In the genomic region with DNA sequence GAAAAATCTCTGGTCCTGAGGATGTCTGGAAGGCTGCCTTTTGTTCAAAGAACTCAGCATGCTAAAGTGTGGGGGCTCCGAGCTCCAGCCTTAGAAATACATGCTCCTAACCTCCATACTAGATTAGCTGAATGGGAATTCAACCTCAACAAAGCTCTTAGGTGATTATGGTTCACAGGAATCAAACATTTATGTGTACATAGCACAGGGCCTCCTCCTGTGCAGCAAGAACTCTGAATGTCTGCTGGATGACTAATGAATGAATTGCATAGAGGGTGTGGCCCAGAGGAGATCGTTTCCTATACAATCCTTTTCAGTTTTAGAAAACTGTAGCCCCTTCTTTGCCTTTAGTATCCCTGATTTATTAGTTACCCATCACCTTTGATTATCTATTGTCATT, we compare ENCODE assay signal across 24 mouse cellular contexts.
A peak's percentile ranks its signal among the peaks of the same experiment; 100 is the strongest.
DNase-seq lines count a peak whose midpoint lies in the region; ATAC-seq and TF ChIP-seq lines count a peak whose summit lies in the region.
"Had no signal": no experiment of that assay in that cellular context is flagged by ENCODE, and none has a peak within 500 bp of the region (broad histone marks: within the 10 kb centered on the region; RNA-seq: fewer than 3 reads in every experiment).

No protein-coding gene starts in this region.

- ATAC-seq in forebrain, embryonic 11.5 days (replicated peaks; ENCODE audit: low FRiP score) = 0 out of 2 replicates have a peak, but pooled peaks have one; percentile 24
- no peak for ATAC-seq in forebrain, embryonic 16.5 days
- ATAC-seq in stomach, embryonic 14.5 days (ENCODE audit: insufficient number of reproducible peaks, insufficient read depth, low FRiP score, low read depth) = peak; percentile 85
- ATAC-seq: hindbrain, postnatal 0 days; liver, postnatal 0 days had no signal

- no peak for TF ChIP-seq EP300 in ES-Bruce4 (IDR thresholded peaks at IDR 0.05; ENCODE audit: insufficient read depth, low read depth, low read length)

- 25% methylated on average over 2 of the region's 2 CpGs for WGBS in forebrain, embryonic 11.5 days
- 8% methylated on average over 2 of the region's 2 CpGs for WGBS in forebrain, embryonic 16.5 days
- WGBS in stomach, embryonic 14.5 days = 40% methylated on average over 2 of the region's 2 CpGs

- H3K9ac ChIP-seq in forebrain, embryonic 11.5 days (ENCODE audit: low read length) = no peak overlapping the region
- H3K9ac ChIP-seq in forebrain, embryonic 16.5 days (replicated peaks; ENCODE audit: low read depth, low read length) = no peak overlapping the region
- 0 out of 2 replicates have a peak overlapping the region, but pooled peaks have one; percentile 50 for H3K9ac ChIP-seq in ES-Bruce4 (ENCODE audit: low read depth, poor library complexity, severe bottlenecking)
- H3K9ac ChIP-seq in stomach, embryonic 14.5 days (replicated peaks; ENCODE audit: low read depth, low read length) = no peak overlapping the region
- H3K9ac ChIP-seq: embryonic facial prominence, embryonic 13.5 days; heart, embryonic 12.5 days; limb, embryonic 12.5 days; liver, postnatal 0 days; neural tube, embryonic 12.5 days had no signal

- H3K27me3 ChIP-seq in forebrain, embryonic 11.5 days (ENCODE audit: control insufficient read depth, insufficient read depth, low read length) = no peaks in the 10 kb centered on the region
- H3K27me3 ChIP-seq in forebrain, embryonic 16.5 days (replicated peaks; ENCODE audit: control insufficient read depth, insufficient read depth, low read length) = no peaks in the 10 kb centered on the region
- H3K27me3 ChIP-seq in ES-Bruce4 (ENCODE audit: control insufficient read depth, insufficient read depth, low read length, poor library complexity, severe bottlenecking) = no peaks in the 10 kb centered on the region
- H3K27me3 ChIP-seq in stomach, embryonic 14.5 days (ENCODE audit: control insufficient read depth, insufficient read depth, low read length) = no peaks in the 10 kb centered on the region
- H3K27me3 ChIP-seq: embryonic facial prominence, embryonic 13.5 days; heart, embryonic 12.5 days; limb, embryonic 12.5 days; neural tube, embryonic 12.5 days had no signal

- no peaks in the 10 kb centered on the region for H3K4me1 ChIP-seq in forebrain, embryonic 11.5 days (replicated peaks; ENCODE audit: control insufficient read depth, insufficient read depth, low read length)
- H3K4me1 ChIP-seq in forebrain, embryonic 16.5 days (replicated peaks; ENCODE audit: control insufficient read depth, insufficient read depth, low read length) = no peaks in the 10 kb centered on the region
- peaks cover 8% of the 10 kb centered on the region for H3K4me1 ChIP-seq in ES-Bruce4 (ENCODE audit: control insufficient read depth, insufficient read depth, low read length)
- 0 out of 2 replicates have a peak, but pooled peaks cover 10% of the 10 kb centered on the region for H3K4me1 ChIP-seq in stomach, embryonic 14.5 days (ENCODE audit: control insufficient read depth, insufficient read depth, low read length)
- H3K4me1 ChIP-seq: embryonic facial prominence, embryonic 13.5 days; neural tube, embryonic 12.5 days had no signal

- H3K36me3 ChIP-seq in forebrain, embryonic 11.5 days (ENCODE audit: control insufficient read depth, insufficient read depth, low read length) = no peaks in the 10 kb centered on the region
- H3K36me3 ChIP-seq in forebrain, embryonic 16.5 days (ENCODE audit: control insufficient read depth, insufficient read depth) = no peaks in the 10 kb centered on the region
- H3K36me3 ChIP-seq in ES-Bruce4 (ENCODE audit: control insufficient read depth, insufficient read depth, low read length, poor library complexity, severe bottlenecking) = peaks cover 14% of the 10 kb centered on the region; the same call in 1 of the 2 replicates
- no peaks in the 10 kb centered on the region for H3K36me3 ChIP-seq in stomach, embryonic 14.5 days (ENCODE audit: control insufficient read depth, insufficient read depth, low read length)
- H3K36me3 ChIP-seq: embryonic facial prominence, embryonic 13.5 days; heart, embryonic 12.5 days; limb, embryonic 12.5 days; neural tube, embryonic 12.5 days had no signal

- H3K27ac ChIP-seq in forebrain, embryonic 11.5 days (ENCODE audit: low read depth, low read length) = no peak overlapping the region
- H3K27ac ChIP-seq in forebrain, embryonic 16.5 days (ENCODE audit: low read length) = no peak overlapping the region
- H3K27ac ChIP-seq in ES-Bruce4 (ENCODE audit: insufficient read depth, low read length) = peak overlapping the region; percentile 71
- peak overlapping the region; percentile 2; the same call in 1 of the 2 replicates for H3K27ac ChIP-seq in stomach, embryonic 14.5 days (ENCODE audit: low read length)
- H3K27ac ChIP-seq: embryonic facial prominence, embryonic 13.5 days; hindbrain, postnatal 0 days; kidney, postnatal 0 days; layer of hippocampus, adult 2 months; limb, embryonic 12.5 days; neural tube, embryonic 12.5 days had no signal

- no peak for DNase-seq in forebrain, embryonic 11.5 days (ENCODE audit: low spot score)
- DNase-seq in ZHBTc4 (ENCODE audit: low read depth, low spot score) = peak; percentile 48
- DNase-seq in embryo, embryonic 10.5 days (ENCODE audit: low spot score) = no peak
- DNase-seq in spleen, postnatal 14 days (ENCODE audit: low spot score in 2 of 2) = no peak
- no peak for DNase-seq in left cerebral cortex, adult 8-10 months (ENCODE audit: low spot score in 2 of 2)
- DNase-seq: adrenal gland, postnatal 14 days; cerebellum, adult 2 months; cerebellum, postnatal 25 days; embryo, embryonic 11 days; heart, postnatal 10 days; kidney, adult 2 months; liver, postnatal 0 days; midbrain, embryonic 14.5 days had no signal

- H3K9me3 ChIP-seq in forebrain, embryonic 11.5 days (ENCODE audit: control insufficient read depth, low read length) = no peaks in the 10 kb centered on the region
- H3K9me3 ChIP-seq in forebrain, embryonic 16.5 days (ENCODE audit: control insufficient read depth, low read length) = no peaks in the 10 kb centered on the region
- H3K9me3 ChIP-seq in ES-Bruce4 (replicated peaks; ENCODE audit: control insufficient read depth, insufficient read depth, low read length, poor library complexity, severe bottlenecking) = peaks cover 18% of the 10 kb centered on the region
- H3K9me3 ChIP-seq in stomach, embryonic 14.5 days (ENCODE audit: control insufficient read depth, low read depth, low read length) = no peaks in the 10 kb centered on the region
- H3K9me3 ChIP-seq: embryonic facial prominence, embryonic 13.5 days; heart, embryonic 12.5 days; limb, embryonic 12.5 days; neural tube, embryonic 12.5 days had no signal

- H3K4me2 ChIP-seq in forebrain, embryonic 11.5 days (ENCODE audit: low read depth, low read length, severe bottlenecking) = no peak overlapping the region
- no peak overlapping the region for H3K4me2 ChIP-seq in forebrain, embryonic 16.5 days (ENCODE audit: low read length)
- no peak overlapping the region for H3K4me2 ChIP-seq in stomach, embryonic 14.5 days (replicated peaks; ENCODE audit: low read depth, low read length)
- H3K4me2 ChIP-seq: embryonic facial prominence, embryonic 13.5 days; heart, embryonic 12.5 days; limb, embryonic 12.5 days; liver, embryonic 11.5 days; neural tube, embryonic 12.5 days had no signal

- no peak overlapping the region for H3K4me3 ChIP-seq in forebrain, embryonic 11.5 days (ENCODE audit: low read depth, low read length)
- no peak overlapping the region for H3K4me3 ChIP-seq in forebrain, embryonic 16.5 days (replicated peaks; ENCODE audit: low read length)
- no peak overlapping the region for H3K4me3 ChIP-seq in ES-Bruce4 (ENCODE audit: low read depth, low read length)
- H3K4me3 ChIP-seq in stomach, embryonic 14.5 days (ENCODE audit: low read depth, low read length) = no peak overlapping the region
- H3K4me3 ChIP-seq: embryonic facial prominence, embryonic 13.5 days; heart, embryonic 12.5 days; layer of hippocampus, adult 2 months; limb, embryonic 12.5 days; neural tube, embryonic 12.5 days had no signal

- no peak for TF ChIP-seq CTCF in ES-Bruce4 (IDR thresholded peaks at IDR 0.05; ENCODE audit: low read depth, low read length)

- no peak for TF ChIP-seq POLR2A in ES-Bruce4 (IDR thresholded peaks at IDR 0.05; ENCODE audit: insufficient read depth, low read length)

Comparison
In these comparisons a context has a peak if more than half of its experiments do, and no peak if none do; other contexts are left out.
1. H3K27ac ChIP-seq: peak in ES-Bruce4 (single experiment) and stomach, embryonic 14.5 days (single experiment); none in forebrain, embryonic 11.5 days (single experiment) and forebrain, embryonic 16.5 days (single experiment).